Mouse (Mus musculus) hindbrain, embryonic 16.5 days (tissue): Measurements from ENCODE around the gene Fa2h. TPM values are rescaled to one million over a fixed set of nuclear protein-coding genes. Genes with fewer than 3 reads are reported as not detected.
"Not testable (repeated sequence)": the region's sequence is repeated elsewhere in the genome, so short reads cannot be mapped to it uniquely, and the experiment has no call there.

ENCODE experiments used
- ATAC-seq: fragments of 200-750 bp; cut with Nextera tagmentation; 2 replicates; pipeline ENCODE4 v1.8.0; 2017; ENCODE audit warnings: moderate TSS enrichment, moderate library complexity
- H3K27ac ChIP-seq: fragments of 300-500 bp; sonication (generic); 2 replicates; pipeline ENCODE4 v1.5.1; 2014; ENCODE audit warnings: low read depth, mild to moderate bottlenecking, control low read depth, low read length, moderate library complexity
- H3K27me3 ChIP-seq: fragments of 300-500 bp; sonication (generic); replicated peaks from 2 replicates; pipeline ENCODE4 v1.6.1; 2014; ENCODE audit warnings: low read length; ENCODE audit not compliant: control insufficient read depth, insufficient read depth
- H3K36me3 ChIP-seq: fragments of 300-500 bp; sonication (generic); 2 replicates; pipeline ENCODE4 v1.6.1; 2014; ENCODE audit warnings: mild to moderate bottlenecking, low read length, moderate library complexity, mixed read lengths; ENCODE audit not compliant: control insufficient read depth, insufficient read depth
- H3K4me1 ChIP-seq: fragments of 300-500 bp; sonication (generic); 2 replicates; pipeline ENCODE4 v1.6.1; 2014; ENCODE audit warnings: low read depth, low read length; ENCODE audit not compliant: control insufficient read depth, insufficient read depth
- H3K4me2 ChIP-seq: fragments of 300-500 bp; sonication (generic); 2 replicates; pipeline ENCODE4 v1.6.1; 2014; ENCODE audit warnings: mild to moderate bottlenecking, low read length, control low read depth, moderate library complexity
- H3K4me3 ChIP-seq: fragments of 300-500 bp; sonication (generic); 2 replicates; pipeline ENCODE4 v1.5.1; 2014; ENCODE audit warnings: mild to moderate bottlenecking, low read length, control low read depth, moderate library complexity
- H3K9ac ChIP-seq: fragments of 300-500 bp; sonication (generic); 2 replicates; pipeline ENCODE4 v1.6.1; 2014; ENCODE audit warnings: low read depth, mild to moderate bottlenecking, control low read depth, low read length, moderate library complexity
- H3K9me3 ChIP-seq: fragments of 300-500 bp; sonication (generic); 2 replicates; pipeline ENCODE4 v1.6.1; 2014; ENCODE audit warnings: mild to moderate bottlenecking, low read length, moderate library complexity; ENCODE audit not compliant: control insufficient read depth
- WGBS: fragments of 180-500 bp; shearing (Covaris S2); extraction: QIAGEN DNeasy Blood & Tissue Kit; methylation state at CpG from one replicate; pipeline ENCODE4 v1.1.7; 2014; 5-methylcytosine and 5-hydroxymethylcytosine counted together
- polyA plus RNA-seq: library from polyadenylated mRNA; unstranded; fragments of >200 nt; fragmentation: Nextera tagmentation; extraction: Ambion mirVana; gene quantifications from 2 replicates; pipeline ENCODE4 v1.2.1, GENCODE M21; 2015

Fa2h gene
- polyA plus RNA-seq, 1 experiment from 2014 or later = 1.5 TPM

- no peak overlapping the region for H3K27ac ChIP-seq
- ATAC-seq = no peak
- H3K9ac ChIP-seq = no peak overlapping the region
- no peaks in the 10 kb centered on the region for H3K4me1 ChIP-seq
- 74% methylated on average over 3 of the region's 3 CpGs for WGBS
- no peaks in the 10 kb centered on the region for H3K36me3 ChIP-seq
- no peak overlapping the region for H3K4me3 ChIP-seq
- H3K9me3 ChIP-seq = no peaks in the 10 kb centered on the region
- H3K4me2 ChIP-seq = no peak overlapping the region
- no peaks in the 10 kb centered on the region for H3K27me3 ChIP-seq
Measured at GRCm38 (mm10) chr8:111312758-111313162, 80.9 kb downstream of the Fa2h start.

- WGBS = 94% methylated on average over 14 of the region's 15 CpGs
- not testable (repeated sequence) for H3K27ac ChIP-seq
Measured at GRCm38 (mm10) chr8:111310006-111310405, 83.6 kb downstream of the Fa2h start.

GRCm38 (mm10) chr8:111305031-111305730 is 88.4 kb downstream of the Fa2h start:
- WGBS = 30% methylated on average over 5 of the region's 5 CpGs
- no peaks in the 10 kb centered on the region for H3K9me3 ChIP-seq
- no peaks in the 10 kb centered on the region for H3K27me3 ChIP-seq
- no peak overlapping the region for H3K4me2 ChIP-seq
- H3K9ac ChIP-seq = no peak overlapping the region
- H3K4me1 ChIP-seq = no peaks in the 10 kb centered on the region
- H3K27ac ChIP-seq = no peak overlapping the region
- no peak overlapping the region for H3K4me3 ChIP-seq
- ATAC-seq = no peak
- no peaks in the 10 kb centered on the region for H3K36me3 ChIP-seq

More at GRCm38 (mm10) chr8:111310006-111310405, 83.6 kb downstream of the Fa2h start:
- not testable (repeated sequence) for H3K9me3 ChIP-seq, H3K4me2 ChIP-seq, ATAC-seq, H3K27me3 ChIP-seq, H3K4me3 ChIP-seq, H3K36me3 ChIP-seq, H3K9ac ChIP-seq, H3K4me1 ChIP-seq

- peaks cover under 1% of the 10 kb centered on the region for H3K4me1 ChIP-seq
- no peak overlapping the region for H3K4me2 ChIP-seq
- ATAC-seq = no peak
- H3K4me3 ChIP-seq = no peak overlapping the region
- WGBS = 96% methylated on average over 3 of the region's 3 CpGs
- no peaks in the 10 kb centered on the region for H3K9me3 ChIP-seq
- no peak overlapping the region for H3K27ac ChIP-seq
- no peak overlapping the region for H3K9ac ChIP-seq
- H3K36me3 ChIP-seq = no peaks in the 10 kb centered on the region
- H3K27me3 ChIP-seq = no peaks in the 10 kb centered on the region
Measured at GRCm38 (mm10) chr8:111304359-111304758, 89.3 kb downstream of the Fa2h start.

- WGBS = 88% methylated on average over 5 of the region's 5 CpGs
Measured at GRCm38 (mm10) chr8:111303076-111303803, 90.4 kb downstream of the Fa2h start.

GRCm38 (mm10) chr8:111300597-111301546 is 92.8 kb downstream of the Fa2h start:
- peak overlapping the region; percentile 95 for H3K4me3 ChIP-seq
- peak overlapping the region; percentile 47 for H3K4me2 ChIP-seq
- peaks cover 9% of the 10 kb centered on the region for H3K4me1 ChIP-seq
- WGBS = 67% methylated on average over 11 of the region's 11 CpGs
- peaks cover 5% of the 10 kb centered on the region for H3K36me3 ChIP-seq
- no peak overlapping the region for H3K9ac ChIP-seq
- no peaks in the 10 kb centered on the region for H3K27me3 ChIP-seq
- no peak for ATAC-seq
- no peaks in the 10 kb centered on the region for H3K9me3 ChIP-seq
- no peak overlapping the region for H3K27ac ChIP-seq

More at GRCm38 (mm10) chr8:111303076-111303803, 90.4 kb downstream of the Fa2h start:
- H3K27me3 ChIP-seq, H3K36me3 ChIP-seq, ATAC-seq, H3K4me3 ChIP-seq, H3K9me3 ChIP-seq, H3K4me1 ChIP-seq, H3K27ac ChIP-seq, H3K4me2 ChIP-seq, H3K9ac ChIP-seq: not testable (repeated sequence)

- peaks cover 9% of the 10 kb centered on the region for H3K4me1 ChIP-seq
- ATAC-seq = peak; percentile 100
- H3K4me3 ChIP-seq = peak within 1 kb of the TSS; percentile 95
- no peaks in the 10 kb centered on the region for H3K9me3 ChIP-seq
- peak within 1 kb of the TSS; percentile 85 for H3K4me2 ChIP-seq
- H3K36me3 ChIP-seq = peaks cover 5% of the 10 kb centered on the region
- H3K27me3 ChIP-seq = no peaks in the 10 kb centered on the region
- peak within 1 kb of the TSS; percentile 83 for H3K27ac ChIP-seq
- under 1% methylated on average over 64 of the region's 67 CpGs for WGBS
- H3K9ac ChIP-seq = peak within 1 kb of the TSS; percentile 93
Measured at GRCm38 (mm10) chr8:111299821-111300568, 93.6 kb downstream of the Fa2h start, which contains the start of gene Rfwd3. Gene Rfwd3, minus strand, starts transcription at chr8:111300222.

GRCm38 (mm10) chr8:111299363-111299820 is 94.2 kb downstream of the Fa2h start:
- WGBS = under 1% methylated on average over 28 of the region's 28 CpGs
- Histone ChIP-seq H3K4me1 (peaks cover 9% of the 10 kb centered on the region), H3K27ac (peak overlapping the region; percentile 83), H3K4me2 (peak overlapping the region; percentile 85), H3K4me3 (peak overlapping the region; percentile 95), H3K9me3 (no peaks in the 10 kb centered on the region), H3K27me3 (no peaks in the 10 kb centered on the region), H3K9ac (peak overlapping the region; percentile 93), H3K36me3 (peaks cover 5% of the 10 kb centered on the region)
- no peak for ATAC-seq
